Mouse (Mus musculus) myocyte (in vitro differentiated cells): Measurements from ENCODE around the gene Rnf144a. TPM values are rescaled to one million over a fixed set of nuclear protein-coding genes. Genes with fewer than 3 reads are reported as not detected.
"Not testable (repeated sequence)": the region's sequence is repeated elsewhere in the genome, so short reads cannot be mapped to it uniquely, and the experiment has no call there.

Source experiments
- H3K27me3 ChIP-seq: one replicate; pipeline ENCODE4 v1.6.1; 2011; ENCODE audit not compliant: control insufficient read depth, insufficient read depth, insufficient read length
- H3K36me3 ChIP-seq: one replicate; pipeline ENCODE4 v1.6.1; 2011; ENCODE audit not compliant: control insufficient read depth, insufficient read depth
- H3K4me2 ChIP-seq: one replicate; pipeline ENCODE4 v1.6.1; 2011; ENCODE audit warnings: low read depth, control low read depth
- H3K4me3 ChIP-seq: one replicate; pipeline ENCODE4 v1.5.1; 2011; ENCODE audit warnings: mild to moderate bottlenecking, control low read depth, moderate library complexity
- H3K79me2 ChIP-seq: one replicate; pipeline ENCODE4 v1.6.1; 2011; ENCODE audit not compliant: control insufficient read depth, insufficient read depth
- H3ac ChIP-seq: one replicate; pipeline ENCODE4 v1.6.1; 2011; ENCODE audit not compliant: control insufficient read depth, insufficient read length
- CEBPB ChIP-seq: IDR thresholded peaks from 2 replicates; pipeline ENCODE4 v1.6.1; 2011; ENCODE audit warnings: mild to moderate bottlenecking, moderate library complexity; ENCODE audit not compliant: poor library complexity, insufficient read depth, severe bottlenecking
- E2F4 ChIP-seq: IDR thresholded peaks from one replicate; pipeline ENCODE4 v1.6.1; 2011; ENCODE audit warnings: mild to moderate bottlenecking, control low read depth, moderate library complexity; ENCODE audit not compliant: insufficient read depth
- MAX ChIP-seq: IDR thresholded peaks from one replicate; pipeline ENCODE4 v1.6.1; 2011; ENCODE audit warnings: low read depth, mild to moderate bottlenecking, control low read depth
- MYOD1 ChIP-seq, 3 experiments: IDR thresholded peaks; one replicate each; pipeline ENCODE4 v1.6.1; 2011; ENCODE audit warnings: control low read depth in 2 of 3, low read depth in 2 of 3, mild to moderate bottlenecking in 2 of 3, moderate library complexity in 1 of 3; ENCODE audit not compliant: insufficient read length in 2 of 3, control insufficient read depth in 1 of 3
- MYOG ChIP-seq, 3 experiments: IDR thresholded peaks; one replicate each; pipeline ENCODE4 v1.6.1; 2011; ENCODE audit warnings: control low read depth in 2 of 3, low read depth in 2 of 3, mild to moderate bottlenecking in 2 of 3; ENCODE audit not compliant: insufficient read length in 2 of 3, control insufficient read depth in 1 of 3, insufficient read depth in 1 of 3
- POLR2A ChIP-seq: IDR thresholded peaks from one replicate; pipeline ENCODE4 v1.6.1; 2011; ENCODE audit warnings: low read depth, mild to moderate bottlenecking, control low read depth, moderate library complexity; ENCODE audit not compliant: insufficient read length
- POLR2AphosphoS2 ChIP-seq: IDR thresholded peaks from one replicate; pipeline ENCODE4 v1.6.1; 2011; ENCODE audit warnings: low read depth, control low read depth; ENCODE audit not compliant: insufficient read length
- REST ChIP-seq: IDR thresholded peaks from one replicate; pipeline ENCODE4 v1.6.1; 2011; ENCODE audit warnings: mild to moderate bottlenecking, control low read depth, moderate library complexity; ENCODE audit not compliant: insufficient read depth, insufficient read length
- SRF ChIP-seq: IDR thresholded peaks from one replicate; pipeline ENCODE4 v1.6.1; 2011; ENCODE audit warnings: low read depth; ENCODE audit not compliant: control insufficient read depth, insufficient read length
- TCF12 ChIP-seq: IDR thresholded peaks from one replicate; pipeline ENCODE4 v1.6.1; 2011; ENCODE audit warnings: mild to moderate bottlenecking, control low read depth; ENCODE audit not compliant: poor library complexity, insufficient read depth, severe bottlenecking
- TCF3 ChIP-seq: IDR thresholded peaks from one replicate; pipeline ENCODE4 v1.6.1; 2011; ENCODE audit warnings: low read depth, control low read depth; ENCODE audit not compliant: insufficient read length
- USF1 ChIP-seq: IDR thresholded peaks from one replicate; pipeline ENCODE4 v1.6.1; 2011; ENCODE audit warnings: low read depth, mild to moderate bottlenecking, control low read depth, moderate library complexity
- polyA plus RNA-seq: library from polyadenylated mRNA; unstranded; fragments of >200 nt; fragmentation: generic; extraction: Trizol; gene quantifications from one replicate; pipeline ENCODE4 v1.2.1, GENCODE M21; 2012; ENCODE audit warnings: missing spikeins

Rnf144a gene
- polyA plus RNA-seq, 1 experiment: not detected

DNA sequence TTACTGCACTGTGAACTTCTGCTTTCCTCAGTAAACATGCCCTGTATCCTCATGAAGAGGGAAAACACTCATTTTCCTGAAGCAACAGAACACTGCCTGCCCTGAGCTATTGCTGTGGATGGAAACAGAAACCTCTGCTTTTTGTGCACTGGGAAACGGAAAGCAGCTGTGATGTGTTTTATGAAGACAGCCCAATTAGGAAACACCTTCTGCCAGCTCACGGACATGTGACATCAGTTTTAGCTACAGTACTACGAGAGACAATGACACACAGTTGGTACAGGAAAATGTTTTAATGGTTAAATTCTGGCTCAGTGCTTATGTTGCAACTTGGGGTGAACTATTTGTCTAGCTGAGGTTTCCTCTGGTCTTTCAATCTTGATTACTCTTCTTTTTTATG, 24.3 kb upstream of the Rnf144a start:
- TF ChIP-seq POLR2A (no peak), POLR2AphosphoS2 (no peak)
- no peaks in the 10 kb centered on the region for H3K27me3 ChIP-seq
- no peaks in the 10 kb centered on the region for H3K79me2 ChIP-seq
- no peak overlapping the region for H3K4me3 ChIP-seq
- no peak overlapping the region for H3ac ChIP-seq
- H3K4me2 ChIP-seq: no peak overlapping the region
- no peaks in the 10 kb centered on the region for H3K36me3 ChIP-seq

DNA sequence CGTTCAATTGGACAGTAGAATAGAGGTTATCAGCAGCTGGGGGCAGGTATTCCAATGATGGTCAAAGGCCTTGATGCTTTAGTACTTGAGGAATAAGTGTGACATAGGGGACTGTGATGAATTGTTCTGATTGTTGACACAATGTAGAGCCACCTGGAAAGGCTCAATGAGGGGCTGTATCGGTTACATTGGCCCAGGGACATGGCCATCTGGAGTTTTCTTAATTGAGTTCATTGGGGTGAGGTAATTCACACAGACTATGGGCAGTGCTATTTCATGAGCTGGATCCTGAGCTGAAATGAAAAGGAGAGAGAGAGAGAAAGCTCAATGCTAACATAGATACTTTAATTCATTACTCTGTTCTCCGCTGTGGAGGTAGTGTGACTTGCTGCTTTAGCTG, 22.9 kb upstream of the Rnf144a start:
- H3K4me3 ChIP-seq: no peak overlapping the region
- H3K79me2 ChIP-seq: no peaks in the 10 kb centered on the region
- TF ChIP-seq CEBPB (no peak), TCF3 (no peak), POLR2A (no peak)
- no peak overlapping the region for H3ac ChIP-seq
- no peak overlapping the region for H3K4me2 ChIP-seq
- H3K36me3 ChIP-seq: no peaks in the 10 kb centered on the region
- H3K27me3 ChIP-seq: no peaks in the 10 kb centered on the region

- H3K4me2 ChIP-seq: no peak overlapping the region
- no peaks in the 10 kb centered on the region for H3K36me3 ChIP-seq
- no peaks in the 10 kb centered on the region for H3K79me2 ChIP-seq
- no peaks in the 10 kb centered on the region for H3K27me3 ChIP-seq
- H3K4me3 ChIP-seq: no peak overlapping the region
- TF ChIP-seq TCF3 (no peak), TCF12 (no peak), CEBPB (no peak), USF1 (no peak), MYOG (IDR thresholded peaks at IDR 0.05; ENCODE audit: control insufficient read depth in 1 of 3, insufficient read depth in 1 of 3, insufficient read length in 2 of 3, low read depth in 2 of 3) (no peak), E2F4 (no peak), SRF (no peak), POLR2A (no peak), POLR2AphosphoS2 (no peak), MYOD1 (IDR thresholded peaks at IDR 0.05; ENCODE audit: control insufficient read depth in 1 of 3, insufficient read length in 2 of 3, low read depth in 2 of 3) (no peak), MAX (no peak), REST (no peak)
- no peak overlapping the region for H3ac ChIP-seq
Measured at GRCm38 (mm10) chr12:26436334-26436733, 21.3 kb upstream of the Rnf144a start.

DNA sequence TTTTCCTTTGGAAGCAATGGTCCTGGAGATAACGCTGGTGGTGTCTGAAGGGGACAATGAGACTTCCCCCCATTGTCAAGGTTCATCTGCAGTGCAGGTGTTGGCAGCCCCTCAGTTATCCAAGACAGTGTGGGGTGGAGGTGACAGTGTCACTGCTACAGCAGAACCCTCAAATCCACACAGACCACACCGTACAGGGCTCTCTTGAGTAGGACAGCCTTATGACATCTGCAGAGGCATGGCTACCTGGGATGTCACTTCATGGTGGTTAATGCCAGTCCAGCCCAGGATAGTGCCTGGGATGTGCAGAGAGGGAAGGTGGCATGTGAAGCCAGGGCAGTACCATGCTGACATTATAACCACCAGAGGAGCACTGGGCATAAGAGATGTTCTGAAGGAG, 13.7 kb upstream of the Rnf144a start:
- not testable (repeated sequence) for H3K27me3 ChIP-seq, H3K4me2 ChIP-seq, H3K36me3 ChIP-seq, H3K79me2 ChIP-seq, H3K4me3 ChIP-seq, H3ac ChIP-seq

DNA sequence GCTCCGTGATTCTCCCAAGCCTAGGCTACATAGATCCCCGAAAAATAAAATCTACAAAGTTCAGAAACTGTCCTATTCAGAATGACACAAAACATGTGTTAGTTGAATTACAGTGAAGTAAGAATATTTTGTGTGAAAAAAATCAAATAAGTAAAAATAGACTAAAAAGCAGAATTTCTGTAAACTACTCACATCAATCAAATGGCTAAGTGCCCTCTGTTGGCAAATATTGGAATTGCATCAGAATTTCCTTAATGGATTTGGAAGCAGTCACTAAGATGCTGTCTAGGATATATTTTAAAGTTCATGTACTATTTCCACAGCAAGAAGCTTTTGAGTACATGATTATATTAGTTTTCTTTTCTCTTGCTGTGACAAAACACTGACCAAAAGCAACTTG, 9.8 kb upstream of the Rnf144a start:
- Histone ChIP-seq H3K4me3 (no peak overlapping the region), H3ac (no peak overlapping the region), H3K27me3 (no peaks in the 10 kb centered on the region), H3K36me3 (no peaks in the 10 kb centered on the region), H3K79me2 (no peaks in the 10 kb centered on the region), H3K4me2 (no peak overlapping the region)
- TF ChIP-seq E2F4 (no peak), SRF (no peak), USF1 (no peak), MYOD1 (IDR thresholded peaks at IDR 0.05; ENCODE audit: control insufficient read depth in 1 of 3, insufficient read length in 2 of 3, low read depth in 2 of 3) (no peak), MAX (no peak), CEBPB (no peak), MYOG (IDR thresholded peaks at IDR 0.05; ENCODE audit: control insufficient read depth in 1 of 3, insufficient read depth in 1 of 3, insufficient read length in 2 of 3, low read depth in 2 of 3) (no peak), TCF3 (no peak), TCF12 (no peak), POLR2AphosphoS2 (no peak), POLR2A (no peak), REST (no peak)

GRCm38 (mm10) chr12:26418322-26418721, 3.3 kb upstream of the Rnf144a start:
- no peaks in the 10 kb centered on the region for H3K27me3 ChIP-seq
- H3K79me2 ChIP-seq: no peaks in the 10 kb centered on the region
- no peaks in the 10 kb centered on the region for H3K36me3 ChIP-seq
- H3ac ChIP-seq: no peak overlapping the region
- TF ChIP-seq POLR2AphosphoS2 (no peak), REST (no peak), TCF12 (no peak), CEBPB (no peak), POLR2A (no peak)
- H3K4me3 ChIP-seq: no peak overlapping the region
- no peak overlapping the region for H3K4me2 ChIP-seq
